8 mouse cellular contexts compared by ENCODE assay signal in genomic region chr2:49764331-49764946, GRCm38 (mm10). TPM values are rescaled to one million over a fixed set of nuclear protein-coding genes. Genes with fewer than 3 reads are reported as not detected.
A peak's percentile ranks its signal among the peaks of the same experiment; 100 is the strongest.
DNase-seq lines count a peak whose midpoint lies in the region; ATAC-seq lines count a peak whose summit lies in the region.
"Had no signal": no experiment of that assay in that cellular context is flagged by ENCODE, and none has a peak within 500 bp of the region (broad histone marks: within the 10 kb centered on the region; RNA-seq: fewer than 3 reads in every experiment).

No protein-coding gene starts in this region.

- no peaks in the 10 kb centered on the region for H3K36me3 ChIP-seq in stomach, embryonic 16.5 days (ENCODE audit: control insufficient read depth, insufficient read depth, low read length)
- H3K36me3 ChIP-seq: heart, embryonic 13.5 days had no signal

- ATAC-seq in megakaryocyte-erythroid progenitor cell, adult 5-6 weeks (replicated peaks; ENCODE audit: low FRiP score, low TSS enrichment, poor library complexity, severe bottlenecking): peak; percentile 88
- ATAC-seq in stomach, embryonic 16.5 days (ENCODE audit: insufficient read depth, low FRiP score): peak; percentile 75; the same call in 1 of the 2 replicates

- no peaks in the 10 kb centered on the region for H3K4me1 ChIP-seq in stomach, embryonic 16.5 days (ENCODE audit: control insufficient read depth, insufficient read depth, low read length)
- H3K4me1 ChIP-seq: heart, embryonic 13.5 days had no signal

- H3K27me3 ChIP-seq in stomach, embryonic 16.5 days (ENCODE audit: control insufficient read depth, insufficient read depth, low read length): no peaks in the 10 kb centered on the region
- H3K27me3 ChIP-seq: heart, embryonic 13.5 days had no signal

- WGBS in stomach, embryonic 16.5 days: 48% methylated on average over 7 of the region's 7 CpGs

- H3K27ac ChIP-seq in stomach, embryonic 16.5 days (ENCODE audit: low read length): no peak overlapping the region
- H3K27ac ChIP-seq: heart, embryonic 13.5 days had no signal

- DNase-seq in 3134 (ENCODE audit: extremely low read depth, insufficient read length, low spot score): peak; percentile 42
- DNase-seq in B cell, adult 2 months: peak; percentile 40 to 44
- peak; percentile 79 for DNase-seq in c-Kit-positive CD71-positive TER-119-positive erythroid progenitor cells, embryonic 14.5 days (ENCODE audit: low spot score)
- DNase-seq in heart, postnatal 14 days: peak; percentile 24 to 52
- peak; percentile 59 to 66 for DNase-seq in kidney, postnatal 36 days

- H3K9ac ChIP-seq in stomach, embryonic 16.5 days (ENCODE audit: low read length): no peak overlapping the region
- H3K9ac ChIP-seq: heart, embryonic 13.5 days had no signal

- no peak overlapping the region for H3K4me2 ChIP-seq in stomach, embryonic 16.5 days (ENCODE audit: low read depth, low read length)
- H3K4me2 ChIP-seq: heart, embryonic 13.5 days had no signal

- intact Hi-C loops in heart, postnatal 14 days (cut with DNase I): loop anchor here (1.0 kb wide), 1 partner anchor 508 kb away; no protein-coding TSS in a partner anchor

- H3K9me3 ChIP-seq in stomach, embryonic 16.5 days (replicated peaks; ENCODE audit: control insufficient read depth, low read length): no peaks in the 10 kb centered on the region
- H3K9me3 ChIP-seq: heart, embryonic 13.5 days had no signal

- H3K4me3 ChIP-seq in stomach, embryonic 16.5 days (replicated peaks; ENCODE audit: low read length): no peak overlapping the region
- H3K4me3 ChIP-seq: heart, embryonic 13.5 days had no signal

RNA-seq across cellular contexts. Expression of gene Lypd6b, which starts 23.0 kb away (rescaled TPM):
- total RNA-seq in heart, postnatal 14 days (2021): under 1 TPM; 0.12 to 0.29 TPM
- total RNA-seq in megakaryocyte-erythroid progenitor cell, adult 5-6 weeks (2014; fragmentation: Nextera tagmentation): not detected in 2 replicates
- 0.95 TPM in 1 of 2 replicates, not detected in the other for total RNA-seq in megakaryocyte-erythroid progenitor cell, adult 5-6 weeks (2017)
- 20.8 and 26.4 TPM in 2 replicates for polyA plus RNA-seq in stomach, embryonic 16.5 days (2015; fragmentation: Nextera tagmentation; extraction: Ambion mirVana)
